Comparison of ENCODE assay signal across 21 mouse cellular contexts in genomic region chr17:47442271-47442670, GRCm38 (mm10). TPM values are rescaled to one million over a fixed set of nuclear protein-coding genes. Genes with fewer than 3 reads are reported as not detected.
A peak's percentile ranks its signal among the peaks of the same experiment; 100 is the strongest.
DNase-seq lines count a peak whose midpoint lies in the region; ATAC-seq and TF ChIP-seq lines count a peak whose summit lies in the region.
"Had no signal": no experiment of that assay in that cellular context is flagged by ENCODE, and none has a peak within 500 bp of the region (broad histone marks: within the 10 kb centered on the region; RNA-seq: fewer than 3 reads in every experiment).

No protein-coding gene starts in this region.

- ATAC-seq in kidney, postnatal 0 days (replicated peaks; ENCODE audit: low FRiP score, low read depth): no peak
- no peak for ATAC-seq in kidney, embryonic 15.5 days (replicated peaks; ENCODE audit: low FRiP score)
- no peak for ATAC-seq in intestine, embryonic 15.5 days
- no peak for ATAC-seq in hindbrain, embryonic 11.5 days (ENCODE audit: low FRiP score)
- ATAC-seq: forebrain, embryonic 15.5 days had no signal

- 69% methylated on average over 3 of the region's 3 CpGs for WGBS in kidney, postnatal 0 days
- 77% methylated on average over 3 of the region's 3 CpGs for WGBS in kidney, embryonic 15.5 days
- 67% methylated on average over 3 of the region's 3 CpGs for WGBS in lung, adult 2 months
- WGBS in intestine, embryonic 15.5 days: 82% methylated on average over 3 of the region's 3 CpGs
- 72% methylated on average over 3 of the region's 3 CpGs for WGBS in hindbrain, embryonic 11.5 days

- no peak for TF ChIP-seq POLR2A in lung, adult 2 months (IDR thresholded peaks at IDR 0.05; ENCODE audit: borderline replicate concordance, extremely low read depth, low read depth, low read length)

- H3K36me3 ChIP-seq in kidney, postnatal 0 days (ENCODE audit: insufficient read depth, low read length): no peaks in the 10 kb centered on the region
- H3K36me3 ChIP-seq in kidney, embryonic 15.5 days: no peaks in the 10 kb centered on the region
- no peaks in the 10 kb centered on the region for H3K36me3 ChIP-seq in intestine, embryonic 15.5 days
- H3K36me3 ChIP-seq in hindbrain, embryonic 11.5 days (ENCODE audit: control insufficient read depth, insufficient read depth, low read length): no peaks in the 10 kb centered on the region
- H3K36me3 ChIP-seq: embryonic facial prominence, embryonic 15.5 days; forebrain, embryonic 15.5 days; heart, embryonic 15.5 days; hindbrain, embryonic 12.5 days had no signal

- no peak overlapping the region for H3K4me3 ChIP-seq in kidney, postnatal 0 days (replicated peaks; ENCODE audit: low read depth, low read length)
- H3K4me3 ChIP-seq in kidney, embryonic 15.5 days (replicated peaks): no peak overlapping the region
- H3K4me3 ChIP-seq in lung, adult 2 months (replicated peaks; ENCODE audit: extremely low read depth, low read depth, low read length): no peak overlapping the region
- no peak overlapping the region for H3K4me3 ChIP-seq in intestine, embryonic 15.5 days (replicated peaks)
- H3K4me3 ChIP-seq in hindbrain, embryonic 11.5 days (ENCODE audit: low read depth, low read length): no peak overlapping the region
- H3K4me3 ChIP-seq: embryonic facial prominence, embryonic 15.5 days; erythroblast, embryonic 14.5 days; forebrain, embryonic 15.5 days; heart, embryonic 15.5 days; hindbrain, embryonic 12.5 days had no signal

- H3K4me1 ChIP-seq in kidney, postnatal 0 days (replicated peaks; ENCODE audit: insufficient read depth, low read length): peaks cover 10% of the 10 kb centered on the region; the same call in 1 of the 2 replicates
- H3K4me1 ChIP-seq in kidney, embryonic 15.5 days: peaks cover 38% of the 10 kb centered on the region
- peaks cover 9% of the 10 kb centered on the region for H3K4me1 ChIP-seq in lung, adult 2 months (ENCODE audit: control insufficient read depth, insufficient read depth, low read length)
- peaks cover 43% of the 10 kb centered on the region for H3K4me1 ChIP-seq in intestine, embryonic 15.5 days (replicated peaks)
- no peaks in the 10 kb centered on the region for H3K4me1 ChIP-seq in hindbrain, embryonic 11.5 days (replicated peaks; ENCODE audit: control insufficient read depth, insufficient read depth, low read length)

- no peak for DNase-seq in kidney, postnatal 0 days (ENCODE audit: low spot score)
- DNase-seq in lung, adult 2 months: no peak
- no peak for DNase-seq in lung, postnatal 10 days
- peak; percentile 16 for DNase-seq in MN1 (ENCODE audit: low spot score)
- no peak for DNase-seq in hindbrain, embryonic 11.5 days (ENCODE audit: low spot score)
- no peak for DNase-seq in spleen, postnatal 14 days (ENCODE audit: low spot score in 2 of 2)
- DNase-seq: adrenal gland, adult 8-10 months; adrenal gland, postnatal 36 days; cerebellum, adult 11 months; cerebellum, adult 8-10 months; cerebellum, postnatal 14 days; embryo, embryonic 11 days; gastrocnemius, postnatal 36 days; heart, adult 11 months had no signal

- H3K4me2 ChIP-seq in kidney, postnatal 0 days (ENCODE audit: low read length): no peak overlapping the region
- H3K4me2 ChIP-seq in kidney, embryonic 15.5 days: no peak overlapping the region
- no peak overlapping the region for H3K4me2 ChIP-seq in intestine, embryonic 15.5 days (replicated peaks)
- H3K4me2 ChIP-seq in hindbrain, embryonic 11.5 days (replicated peaks; ENCODE audit: low read depth, low read length): no peak overlapping the region
- H3K4me2 ChIP-seq: embryonic facial prominence, embryonic 15.5 days; forebrain, embryonic 15.5 days; heart, embryonic 15.5 days; hindbrain, embryonic 12.5 days had no signal

- no peaks in the 10 kb centered on the region for H3K9me3 ChIP-seq in kidney, postnatal 0 days (replicated peaks; ENCODE audit: low read length)
- no peaks in the 10 kb centered on the region for H3K9me3 ChIP-seq in kidney, embryonic 15.5 days (replicated peaks)
- no peaks in the 10 kb centered on the region for H3K9me3 ChIP-seq in intestine, embryonic 15.5 days
- no peaks in the 10 kb centered on the region for H3K9me3 ChIP-seq in hindbrain, embryonic 11.5 days (ENCODE audit: control insufficient read depth, low read length)
- H3K9me3 ChIP-seq: embryonic facial prominence, embryonic 15.5 days; forebrain, embryonic 15.5 days; heart, embryonic 15.5 days; hindbrain, embryonic 12.5 days had no signal

- no peaks in the 10 kb centered on the region for H3K27me3 ChIP-seq in kidney, postnatal 0 days (ENCODE audit: insufficient read depth, low read length)
- H3K27me3 ChIP-seq in kidney, embryonic 15.5 days: peaks cover 16% of the 10 kb centered on the region
- no peaks in the 10 kb centered on the region; the same call in 1 of the 2 replicates for H3K27me3 ChIP-seq in intestine, embryonic 15.5 days (replicated peaks)
- peaks cover 13% of the 10 kb centered on the region for H3K27me3 ChIP-seq in hindbrain, embryonic 11.5 days (ENCODE audit: control insufficient read depth, insufficient read depth, low read length)
- H3K27me3 ChIP-seq: heart, embryonic 15.5 days had no signal

- peak overlapping the region; percentile 39; the same call in 1 of the 2 replicates for H3K27ac ChIP-seq in kidney, postnatal 0 days
- H3K27ac ChIP-seq in kidney, embryonic 15.5 days: no peak overlapping the region
- peak overlapping the region; percentile 60 for H3K27ac ChIP-seq in intestine, embryonic 15.5 days
- H3K27ac ChIP-seq in hindbrain, embryonic 11.5 days (ENCODE audit: low read depth, low read length): no peak overlapping the region
- H3K27ac ChIP-seq: embryonic facial prominence, embryonic 15.5 days; forebrain, embryonic 15.5 days; hindbrain, embryonic 12.5 days had no signal

- no peak overlapping the region for H3K9ac ChIP-seq in kidney, postnatal 0 days (ENCODE audit: low read depth, low read length)
- H3K9ac ChIP-seq in kidney, embryonic 15.5 days: no peak overlapping the region
- H3K9ac ChIP-seq in intestine, embryonic 15.5 days: no peak overlapping the region
- H3K9ac ChIP-seq in hindbrain, embryonic 11.5 days (ENCODE audit: low read depth, low read length): no peak overlapping the region
- H3K9ac ChIP-seq: embryonic facial prominence, embryonic 15.5 days; forebrain, embryonic 15.5 days; heart, embryonic 15.5 days; hindbrain, embryonic 12.5 days had no signal

- no peak for TF ChIP-seq CTCF in kidney, postnatal 0 days (IDR thresholded peaks at IDR 0.05; ENCODE audit: low read depth)
- TF ChIP-seq CTCF in lung, adult 2 months (IDR thresholded peaks at IDR 0.05; ENCODE audit: insufficient read depth, low read length): peak; percentile 2; the same call in 1 of the 2 replicates

RNA-seq across cellular contexts. Expression of gene 1700001C19Rik, which starts 5.1 kb away (rescaled TPM):
- 0.45 and 0.47 TPM in 2 replicates for polyA plus RNA-seq in kidney, postnatal 0 days (2015; fragmentation: Nextera tagmentation; extraction: Ambion mirVana)
- polyA plus RNA-seq in kidney, embryonic 15.5 days (2015; fragmentation: Nextera tagmentation; extraction: Ambion mirVana): 0.26 and 0.46 TPM in 2 replicates
- polyA plus RNA-seq in lung, adult 2 months (2012; rRNA removed): 0.14 and 0.20 TPM in 2 replicates
- 0.28 and 0.38 TPM in 2 replicates for polyA plus RNA-seq in intestine, embryonic 15.5 days (2015; fragmentation: Nextera tagmentation; extraction: Ambion mirVana)
- polyA plus RNA-seq in hindbrain, embryonic 11.5 days (2014; fragmentation: Nextera tagmentation; extraction: Ambion mirVana): 0.42 and 0.68 TPM in 2 replicates
- polyA plus RNA-seq: erythroblast, embryonic 14.5 days had no signal

RNA-seq across cellular contexts. Expression of gene AI661453, which starts 5.9 kb away (rescaled TPM):
- polyA plus RNA-seq in kidney, postnatal 0 days (2015; fragmentation: Nextera tagmentation; extraction: Ambion mirVana): 2.2 and 2.4 TPM in 2 replicates
- 1.7 and 2.1 TPM in 2 replicates for polyA plus RNA-seq in kidney, embryonic 15.5 days (2015; fragmentation: Nextera tagmentation; extraction: Ambion mirVana)
- polyA plus RNA-seq in lung, adult 2 months (2012; rRNA removed): 9.2 and 13.0 TPM in 2 replicates
- 3.1 and 3.7 TPM in 2 replicates for polyA plus RNA-seq in intestine, embryonic 15.5 days (2015; fragmentation: Nextera tagmentation; extraction: Ambion mirVana)
- 0.40 and 0.49 TPM in 2 replicates for polyA plus RNA-seq in hindbrain, embryonic 11.5 days (2014; fragmentation: Nextera tagmentation; extraction: Ambion mirVana)
- polyA plus RNA-seq: erythroblast, embryonic 14.5 days had no signal

RNA-seq across cellular contexts. Expression of gene Guca1a, which starts 41.9 kb away (rescaled TPM):
- polyA plus RNA-seq in kidney, postnatal 0 days (2015; fragmentation: Nextera tagmentation; extraction: Ambion mirVana): 3.9 and 4.5 TPM in 2 replicates
- 1.6 and 2.6 TPM in 2 replicates for polyA plus RNA-seq in kidney, embryonic 15.5 days (2015; fragmentation: Nextera tagmentation; extraction: Ambion mirVana)
- polyA plus RNA-seq in lung, adult 2 months (2012; rRNA removed): 1.1 and 2.9 TPM in 2 replicates
- polyA plus RNA-seq in intestine, embryonic 15.5 days (2015; fragmentation: Nextera tagmentation; extraction: Ambion mirVana): 2.0 and 2.3 TPM in 2 replicates
- polyA plus RNA-seq in hindbrain, embryonic 11.5 days (2014; fragmentation: Nextera tagmentation; extraction: Ambion mirVana): 1.2 and 1.3 TPM in 2 replicates
- polyA plus RNA-seq: erythroblast, embryonic 14.5 days had no signal

RNA-seq across cellular contexts. Expression of gene Guca1b, which starts 57.1 kb away (rescaled TPM):
- 6.0 and 6.3 TPM in 2 replicates for polyA plus RNA-seq in kidney, postnatal 0 days (2015; fragmentation: Nextera tagmentation; extraction: Ambion mirVana)
- 1.9 and 2.3 TPM in 2 replicates for polyA plus RNA-seq in kidney, embryonic 15.5 days (2015; fragmentation: Nextera tagmentation; extraction: Ambion mirVana)
- polyA plus RNA-seq in lung, adult 2 months (2012; rRNA removed): 1.0 and 1.3 TPM in 2 replicates
- polyA plus RNA-seq in intestine, embryonic 15.5 days (2015; fragmentation: Nextera tagmentation; extraction: Ambion mirVana): 0.52 and 0.78 TPM in 2 replicates
- polyA plus RNA-seq in hindbrain, embryonic 11.5 days (2014; fragmentation: Nextera tagmentation; extraction: Ambion mirVana): 0.31 and 0.35 TPM in 2 replicates
- polyA plus RNA-seq: erythroblast, embryonic 14.5 days had no signal

RNA-seq across cellular contexts. Expression of gene Taf8, which starts 59.8 kb away (rescaled TPM):
- polyA plus RNA-seq in kidney, postnatal 0 days (2015; fragmentation: Nextera tagmentation; extraction: Ambion mirVana): 21.4 and 24.9 TPM in 2 replicates
- 32.2 and 37.0 TPM in 2 replicates for polyA plus RNA-seq in kidney, embryonic 15.5 days (2015; fragmentation: Nextera tagmentation; extraction: Ambion mirVana)
- polyA plus RNA-seq in lung, adult 2 months (2012; rRNA removed): 25.7 and 32.2 TPM in 2 replicates
- 20.4 and 21.9 TPM in 2 replicates for polyA plus RNA-seq in intestine, embryonic 15.5 days (2015; fragmentation: Nextera tagmentation; extraction: Ambion mirVana)
- 26.5 and 28.7 TPM in 2 replicates for polyA plus RNA-seq in hindbrain, embryonic 11.5 days (2014; fragmentation: Nextera tagmentation; extraction: Ambion mirVana)

Comparison
In these comparisons a context has a peak if more than half of its experiments do, and no peak if none do; other contexts are left out.
1. H3K27ac ChIP-seq: peak in kidney, postnatal 0 days (single experiment) and intestine, embryonic 15.5 days (single experiment); none in kidney, embryonic 15.5 days (single experiment) and hindbrain, embryonic 11.5 days (single experiment).